Mouse (Mus musculus) limb, embryonic 15.5 days (tissue): ENCODE results near the gene Olfr1457. TPM values are rescaled to one million over a fixed set of nuclear protein-coding genes. Genes with fewer than 3 reads are reported as not detected.

Source experiments
- ATAC-seq: fragments of 200-750 bp; cut with Nextera tagmentation; 2 replicates; pipeline ENCODE4 v1.8.0; 2017; ENCODE audit warnings: low read depth, moderate TSS enrichment; ENCODE audit not compliant: insufficient number of reproducible peaks, low FRiP score, low TSS enrichment
- H3K27ac ChIP-seq: fragments of 300-500 bp; sonication (generic); 2 replicates; pipeline ENCODE4 v1.5.1; 2015; ENCODE audit warnings: moderate library complexity, mild to moderate bottlenecking, inconsistent platforms
- H3K27me3 ChIP-seq: fragments of 300-500 bp; sonication (generic); 2 replicates; pipeline ENCODE4 v1.6.1; 2015; ENCODE audit warnings: inconsistent platforms
- H3K36me3 ChIP-seq: fragments of 300-500 bp; sonication (generic); 2 replicates; pipeline ENCODE4 v1.6.1; 2015; ENCODE audit warnings: inconsistent platforms
- H3K4me1 ChIP-seq: fragments of 300-500 bp; sonication (generic); 2 replicates; pipeline ENCODE4 v1.6.1; 2015; ENCODE audit warnings: inconsistent platforms
- H3K4me2 ChIP-seq: fragments of 300-500 bp; sonication (generic); 2 replicates; pipeline ENCODE4 v1.6.1; 2015; ENCODE audit warnings: mild to moderate bottlenecking, inconsistent platforms
- H3K4me3 ChIP-seq: fragments of 300-500 bp; sonication (generic); 2 replicates; pipeline ENCODE4 v1.5.1; 2015; ENCODE audit warnings: mild to moderate bottlenecking, inconsistent platforms
- H3K9ac ChIP-seq: fragments of 300-500 bp; sonication (generic); 2 replicates; pipeline ENCODE4 v1.6.1; 2015; ENCODE audit warnings: inconsistent platforms
- H3K9me3 ChIP-seq: fragments of 300-500 bp; sonication (generic); 2 replicates; pipeline ENCODE4 v1.6.1; 2016; ENCODE audit warnings: inconsistent platforms
- WGBS: fragments of 180-500 bp; shearing (Covaris S2); methylation state at CpG from one replicate; pipeline ENCODE4 v1.1.7; 2015; 5-methylcytosine and 5-hydroxymethylcytosine counted together
- polyA plus RNA-seq: library from polyadenylated mRNA; unstranded; fragments of >200 nt; fragmentation: Nextera tagmentation; extraction: Ambion mirVana; gene quantifications from 2 replicates; pipeline ENCODE4 v1.2.1, GENCODE M21; 2015

The Olfr1457 gene
- polyA plus RNA-seq: not detected in 2 replicates

- H3K27ac ChIP-seq: no peak within 1 kb of the TSS
- no peak within 1 kb of the TSS for H3K4me2 ChIP-seq
- H3K9me3 ChIP-seq: no peaks in the 10 kb centered on the region
- no peak within 1 kb of the TSS for H3K9ac ChIP-seq
- H3K36me3 ChIP-seq: no peaks in the 10 kb centered on the region
- H3K4me3 ChIP-seq: no peak within 1 kb of the TSS
- no peaks in the 10 kb centered on the region for H3K4me1 ChIP-seq
- ATAC-seq: no peak
- H3K27me3 ChIP-seq: no peaks in the 10 kb centered on the region
- 73% methylated on average over 2 of the region's 2 CpGs for WGBS
Observed at GRCm38 (mm10) chr19:13097791-13098190, at the start of gene Olfr1457. TSS of gene Olfr1457 (minus strand) at chr19:13097891.

GRCm38 (mm10) chr19:13106675-13107074 is 9.0 kb upstream of the Olfr1457 start, which contains the start of gene Olfr1458:
TSS of gene Olfr1458 (minus strand) at chr19:13106775.
- Histone ChIP-seq H3K36me3 (no peaks in the 10 kb centered on the region), H3K4me1 (no peaks in the 10 kb centered on the region), H3K9ac (no peak within 1 kb of the TSS), H3K4me2 (no peak within 1 kb of the TSS), H3K27me3 (no peaks in the 10 kb centered on the region), H3K4me3 (no peak within 1 kb of the TSS), H3K9me3 (no peaks in the 10 kb centered on the region), H3K27ac (no peak within 1 kb of the TSS)
- 87% methylated on average over 3 of the region's 3 CpGs for WGBS
- ATAC-seq: no peak

GRCm38 (mm10) chr19:13093908-13094307 is 3.8 kb downstream of the Olfr1457 start:
- Histone ChIP-seq H3K27ac (no peak overlapping the region), H3K36me3 (no peaks in the 10 kb centered on the region), H3K4me3 (no peak overlapping the region), H3K9me3 (no peaks in the 10 kb centered on the region), H3K4me1 (no peaks in the 10 kb centered on the region), H3K27me3 (no peaks in the 10 kb centered on the region), H3K4me2 (no peak overlapping the region), H3K9ac (no peak overlapping the region)
- WGBS: 76% methylated on average over 1 of the region's 1 CpGs
- no peak for ATAC-seq

GRCm38 (mm10) chr19:13060310-13060709 is 37.4 kb downstream of the Olfr1457 start, which contains the start of gene Olfr1454:
TSS of gene Olfr1454 (plus strand) at chr19:13060610.
- no peaks in the 10 kb centered on the region for H3K9me3 ChIP-seq
- no peak within 1 kb of the TSS for H3K4me2 ChIP-seq
- H3K4me1 ChIP-seq: no peaks in the 10 kb centered on the region
- no peak for ATAC-seq
- WGBS: 70% methylated on average over 2 of the region's 2 CpGs
- no peak within 1 kb of the TSS for H3K9ac ChIP-seq
- no peak within 1 kb of the TSS for H3K4me3 ChIP-seq
- no peaks in the 10 kb centered on the region for H3K36me3 ChIP-seq
- no peaks in the 10 kb centered on the region for H3K27me3 ChIP-seq
- H3K27ac ChIP-seq: no peak within 1 kb of the TSS

Other genes starting within 250 kb of the Olfr1457 start
- gene Olfr1444, start 240.6 kb downstream of the Olfr1457 start, polyA plus RNA-seq: not detected in 2 replicates
- gene Olfr1445, start 214.0 kb downstream of the Olfr1457 start, polyA plus RNA-seq: not detected in 2 replicates
- gene Olfr1446, start 204.4 kb downstream of the Olfr1457 start, polyA plus RNA-seq: not detected in 2 replicates
- not detected in 2 replicates for gene Olfr1447, start 194.1 kb downstream of the Olfr1457 start, polyA plus RNA-seq
- not detected in 2 replicates for gene Olfr1448, start 173.5 kb downstream of the Olfr1457 start, polyA plus RNA-seq
- not detected in 2 replicates for gene Olfr1449, start 167.1 kb downstream of the Olfr1457 start, polyA plus RNA-seq
- not detected in 2 replicates for gene Olfr1450, start 147.6 kb downstream of the Olfr1457 start, polyA plus RNA-seq
- gene Olfr1451, start 102.9 kb downstream of the Olfr1457 start, polyA plus RNA-seq: not detected in 2 replicates
- gene Olfr1453, start 69.6 kb downstream of the Olfr1457 start, polyA plus RNA-seq: not detected in 2 replicates
- gene Olfr1454, start 37.3 kb downstream of the Olfr1457 start, polyA plus RNA-seq: not detected in 2 replicates
- gene Olfr1458, start 8.9 kb upstream of the Olfr1457 start, polyA plus RNA-seq: not detected in 2 replicates
- gene Olfr1459, start 51.7 kb upstream of the Olfr1457 start, polyA plus RNA-seq: not detected in 2 replicates
- not detected in 2 replicates for gene Olfr1461, start 65.1 kb upstream of the Olfr1457 start, polyA plus RNA-seq
- not detected in 2 replicates for gene Olfr1462, start 87.8 kb upstream of the Olfr1457 start, polyA plus RNA-seq
- not detected in 2 replicates for gene Olfr1463, start 133.4 kb upstream of the Olfr1457 start, polyA plus RNA-seq
- not detected in 2 replicates for gene Olfr1465, start 217.7 kb upstream of the Olfr1457 start, polyA plus RNA-seq
- gene Olfr1466, start 241.0 kb upstream of the Olfr1457 start, polyA plus RNA-seq: not detected in 2 replicates